Mouse (Mus musculus) kidney, adult 2 months (tissue): Measurements from ENCODE around the gene Top1. TPM values are rescaled to one million over a fixed set of nuclear protein-coding genes. Genes with fewer than 3 reads are reported as not detected.

Experiments used
- DNase-seq: peaks from one replicate; pipeline ENCODE4 v3.0.0; 2021
- H3K27ac ChIP-seq: fragments of 200-500 bp; 2 replicates; pipeline ENCODE4 v1.5.1; 2012; ENCODE audit warnings: low read depth, low read length, control low read depth, inconsistent platforms; ENCODE audit not compliant: insufficient read depth
- H3K27me3 ChIP-seq: fragments of 200-500 bp; replicated peaks from 2 replicates; pipeline ENCODE4 v1.6.1; 2012; ENCODE audit warnings: mild to moderate bottlenecking, moderate library complexity, low read length, inconsistent platforms; ENCODE audit not compliant: control insufficient read depth, insufficient read depth
- H3K36me3 ChIP-seq: fragments of 200-500 bp; 2 replicates; pipeline ENCODE4 v1.6.1; 2012; ENCODE audit warnings: mild to moderate bottlenecking, moderate library complexity, low read length, inconsistent platforms; ENCODE audit not compliant: control insufficient read depth, insufficient read depth
- H3K4me1 ChIP-seq: fragments of 200-500 bp; 2 replicates; pipeline ENCODE4 v1.6.1; 2011; ENCODE audit warnings: low read length; ENCODE audit not compliant: control insufficient read depth, insufficient read depth
- H3K4me3 ChIP-seq: fragments of 200-500 bp; 2 replicates; pipeline ENCODE4 v1.5.1; 2011; ENCODE audit warnings: mild to moderate bottlenecking, low read depth, low read length, control low read depth; ENCODE audit not compliant: insufficient read depth
- CTCF ChIP-seq: fragments of 200-500 bp; conservative IDR thresholded peaks from 2 replicates; pipeline ENCODE4 v1.5.1; 2011; ENCODE audit warnings: low read depth, mild to moderate bottlenecking, control low read depth, low read length, moderate library complexity, mixed read lengths; ENCODE audit not compliant: insufficient read depth, insufficient read length
- POLR2A ChIP-seq: fragments of 200-500 bp; IDR thresholded peaks from one replicate; pipeline ENCODE4 v1.6.1; 2011; ENCODE audit warnings: low read depth, low read length, control low read depth
- WGBS: fragments of 180-500 bp; shearing (Covaris S2); methylation state at CpG from one replicate; pipeline ENCODE4 v1.1.7; 2018; 5-methylcytosine and 5-hydroxymethylcytosine counted together
- polyA plus RNA-seq: library from polyadenylated mRNA; depleted of rRNA; stranded (reverse); fragments of >200 nt; gene quantifications from 2 replicates; pipeline ENCODE4 v1.2.3, GENCODE M21; 2012

Gene Top1
- polyA plus RNA-seq, 1 experiment = 9.2 TPM

- no peak for DNase-seq
- Histone ChIP-seq H3K4me1 (no peaks in the 10 kb centered on the region), H3K27me3 (no peaks in the 10 kb centered on the region), H3K27ac (no peak overlapping the region), H3K36me3 (peaks cover 13% of the 10 kb centered on the region), H3K4me3 (no peak overlapping the region)
- TF ChIP-seq CTCF (no peak), POLR2A (no peak)
- 90% methylated on average over 4 of the region's 4 CpGs for WGBS
Measured at GRCm38 (mm10) chr2:160723613-160724375, 78.1 kb downstream of the Top1 start.

GRCm38 (mm10) chr2:160724536-160724935 is 78.8 kb downstream of the Top1 start:
- H3K4me3 ChIP-seq = no peak overlapping the region
- no peak overlapping the region for H3K27ac ChIP-seq
- H3K4me1 ChIP-seq = no peaks in the 10 kb centered on the region
- no peaks in the 10 kb centered on the region for H3K27me3 ChIP-seq
- H3K36me3 ChIP-seq = peaks cover 10% of the 10 kb centered on the region
- DNase-seq = no peak
- WGBS = 86% methylated on average over 5 of the region's 5 CpGs
- TF ChIP-seq POLR2A (no peak), CTCF (no peak)

DNA sequence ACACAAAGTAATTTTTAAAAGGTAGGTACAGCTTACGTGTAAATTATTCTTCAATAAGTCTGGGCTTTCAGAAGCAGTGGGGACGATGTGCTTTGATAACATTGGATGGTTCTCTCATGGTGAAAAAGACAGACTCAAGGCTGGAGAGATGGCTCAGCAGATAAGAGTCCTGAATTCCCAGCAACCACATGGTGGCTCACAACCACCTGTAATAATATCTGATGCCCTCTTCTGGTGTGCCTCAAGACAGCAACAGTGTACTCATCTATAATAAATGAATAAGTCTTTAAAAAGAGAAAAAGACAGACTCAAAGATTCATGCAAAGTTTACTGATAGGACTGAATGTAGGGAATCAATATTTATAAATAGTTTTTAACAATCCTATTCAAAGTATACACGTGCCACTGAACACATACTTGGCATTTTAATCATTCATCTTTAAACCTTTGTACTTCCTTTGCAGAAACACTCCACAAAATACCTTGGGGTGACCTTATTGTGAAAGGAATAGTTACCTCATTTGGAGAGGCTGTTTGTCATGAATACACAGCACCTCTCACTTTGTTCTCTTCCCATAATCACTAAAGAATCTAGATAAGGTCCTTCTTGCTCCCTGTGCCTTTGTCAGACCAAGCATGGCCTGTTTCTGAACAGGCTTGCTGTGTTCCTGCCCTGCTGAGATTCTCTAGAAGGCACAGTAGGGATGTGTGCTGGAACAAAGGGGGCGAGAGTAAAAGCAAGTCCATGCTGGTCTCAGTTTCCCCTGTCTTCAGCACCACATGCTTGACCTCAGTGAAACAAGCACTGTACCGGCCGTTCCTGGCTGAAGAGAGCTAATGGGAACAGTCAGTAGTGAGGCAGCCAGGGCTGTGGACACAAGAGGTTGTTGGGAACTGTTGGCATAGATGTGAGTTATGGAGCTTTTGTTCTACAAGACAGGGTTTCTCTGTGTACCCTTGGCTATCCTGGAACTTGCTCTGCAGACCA is 80.5 kb downstream of the Top1 start:
- 79% methylated on average over 6 of the region's 6 CpGs for WGBS
- peaks cover 2% of the 10 kb centered on the region; the same call in 1 of the 2 replicates for H3K4me1 ChIP-seq
- H3K4me3 ChIP-seq = no peak overlapping the region
- no peak for DNase-seq
- H3K27me3 ChIP-seq = no peaks in the 10 kb centered on the region
- no peak for TF ChIP-seq CTCF
- TF ChIP-seq POLR2A = no peak
- peaks cover 4% of the 10 kb centered on the region; the same call in 1 of the 2 replicates for H3K36me3 ChIP-seq
- H3K27ac ChIP-seq = no peak overlapping the region

DNA sequence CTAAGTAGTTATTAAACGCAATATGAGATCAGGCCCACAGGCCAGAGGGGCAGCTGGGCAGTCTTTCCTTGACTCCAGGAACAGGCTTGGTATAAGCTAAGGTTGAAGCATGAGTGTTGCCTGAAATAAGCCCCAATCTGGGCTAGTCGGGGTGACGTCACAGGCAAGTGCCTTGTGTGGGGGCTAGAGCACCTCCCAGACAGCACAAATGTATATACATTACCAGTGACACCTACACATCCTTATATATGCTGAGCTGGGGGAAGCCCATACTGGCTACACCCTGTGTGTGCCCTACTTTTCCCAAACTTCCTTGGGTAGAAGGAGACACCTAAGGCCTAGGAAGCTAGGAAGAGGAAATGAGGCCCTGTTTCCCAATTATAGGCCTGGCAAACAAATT is 83.3 kb downstream of the Top1 start:
- WGBS = 98% methylated on average over 3 of the region's 3 CpGs
- peaks cover 7% of the 10 kb centered on the region; the same call in 1 of the 2 replicates for H3K4me1 ChIP-seq
- H3K27me3 ChIP-seq = no peaks in the 10 kb centered on the region
- TF ChIP-seq POLR2A = no peak
- TF ChIP-seq CTCF = no peak
- no peak for DNase-seq
- no peaks in the 10 kb centered on the region for H3K36me3 ChIP-seq
- H3K27ac ChIP-seq = no peak overlapping the region
- no peak overlapping the region for H3K4me3 ChIP-seq

DNA sequence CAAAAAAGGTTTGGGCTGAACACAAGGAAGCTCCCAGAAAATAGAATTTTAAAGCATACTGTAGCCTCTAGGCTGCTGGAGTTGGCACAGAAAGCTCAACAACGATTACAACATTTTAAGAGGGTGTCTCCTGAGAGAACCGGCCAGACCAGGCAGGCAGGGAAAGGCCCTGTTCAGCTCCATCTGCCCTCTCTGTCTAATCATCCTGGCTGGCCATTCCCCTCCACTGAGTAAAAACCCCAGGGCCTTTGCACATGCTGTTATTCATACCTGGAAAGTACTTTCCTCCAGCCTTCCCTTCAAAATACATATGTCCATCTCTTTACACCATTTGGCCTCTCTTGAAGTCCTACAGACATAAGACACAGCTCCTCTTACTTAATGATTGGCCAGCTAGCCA is 83.7 kb downstream of the Top1 start:
- H3K4me1 ChIP-seq = peaks cover 7% of the 10 kb centered on the region; the same call in 1 of the 2 replicates
- no peaks in the 10 kb centered on the region for H3K27me3 ChIP-seq
- DNase-seq = no peak
- TF ChIP-seq CTCF = no peak
- no peak overlapping the region for H3K27ac ChIP-seq
- no peaks in the 10 kb centered on the region for H3K36me3 ChIP-seq
- H3K4me3 ChIP-seq = no peak overlapping the region
- 72% methylated on average over 2 of the region's 2 CpGs for WGBS

- peaks cover 7% of the 10 kb centered on the region; the same call in 1 of the 2 replicates for H3K4me1 ChIP-seq
- H3K27ac ChIP-seq = no peak overlapping the region
- 27% methylated on average over 17 of the region's 17 CpGs for WGBS
- DNase-seq = peak; percentile 66
- no peaks in the 10 kb centered on the region for H3K36me3 ChIP-seq
- peak; percentile 70 for TF ChIP-seq CTCF
- TF ChIP-seq POLR2A = no peak
- H3K27me3 ChIP-seq = no peaks in the 10 kb centered on the region
- peak overlapping the region; percentile 98; the same call in 1 of the 2 replicates for H3K4me3 ChIP-seq
Measured at GRCm38 (mm10) chr2:160729851-160730796, 84.4 kb downstream of the Top1 start.
